Mouse (Mus musculus) small intestine, adult 2 months (tissue): ENCODE measurements around the gene Rabgap1.

Experiments
- CTCF ChIP-seq: fragments of 200-500 bp; IDR thresholded peaks from 2 replicates; pipeline ENCODE4 v1.5.1; 2012; ENCODE audit warnings: low read depth, mild to moderate bottlenecking, control low read depth, inconsistent platforms, low read length, moderate library complexity, mixed read lengths; ENCODE audit not compliant: insufficient replicate concordance, insufficient read length; ENCODE audit errors: extremely low read depth
- POLR2A ChIP-seq: fragments of 200-500 bp; IDR thresholded peaks from 2 replicates; pipeline ENCODE4 v1.6.1; 2012; ENCODE audit warnings: low read depth, mild to moderate bottlenecking, control low read depth, inconsistent platforms, low read length, moderate library complexity

- TF ChIP-seq CTCF (no peak), POLR2A (no peak)
Measured at GRCm38 (mm10) chr2:37565579-37565978, 122.5 kb downstream of the Rabgap1 start.
